Comparison of ENCODE assay signal across 8 mouse cellular contexts in the genomic region with DNA sequence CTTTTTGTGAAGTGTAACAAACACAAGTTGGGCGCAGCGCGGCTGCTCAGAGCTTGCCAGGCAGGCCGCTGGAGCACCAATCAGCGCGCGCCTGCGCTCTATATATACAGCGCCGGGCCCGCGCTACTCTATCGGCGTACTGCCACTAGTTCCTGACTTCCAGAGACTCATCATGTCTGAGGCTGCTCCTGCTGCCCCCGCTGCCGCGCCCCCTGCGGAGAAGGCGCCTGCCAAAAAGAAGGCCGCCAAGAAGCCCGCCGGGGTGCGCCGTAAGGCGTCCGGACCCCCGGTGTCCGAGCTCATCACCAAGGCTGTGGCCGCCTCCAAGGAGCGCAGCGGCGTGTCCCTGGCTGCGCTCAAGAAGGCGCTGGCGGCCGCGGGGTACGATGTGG. TPM values are rescaled to one million over a fixed set of nuclear protein-coding genes. Genes with fewer than 3 reads are reported as not detected.
A peak's percentile ranks its signal among the peaks of the same experiment; 100 is the strongest.
DNase-seq lines count a peak whose midpoint lies in the region; ATAC-seq and TF ChIP-seq lines count a peak whose summit lies in the region.

A gene (plus strand): TSS at position 132 of the 392 bp plus-strand sequence.

- ATAC-seq in lung, embryonic 15.5 days (ENCODE audit: borderline replicate concordance, extremely low read depth, low FRiP score, low TSS enrichment), result peak; percentile 95

- TF ChIP-seq CTCF in MEL (IDR thresholded peaks at IDR 0.05 in 2 of 3, conservative IDR thresholded peaks at IDR 0.05 in 1 of 3; ENCODE audit: control insufficient read depth in 1 of 3, insufficient read depth in 1 of 3, low read depth in 2 of 3, low read length in 3 of 3, poor library complexity in 1 of 3, severe bottlenecking in 1 of 3), result peak in 1 of 3 experiments; percentile 31; a peak in 2 of 6 replicates
- no peak for TF ChIP-seq CTCF in olfactory bulb, adult 2 months (IDR thresholded peaks at IDR 0.05; ENCODE audit: insufficient read depth, low read depth, low read length)

- 1% methylated on average over 38 of the region's 38 CpGs for WGBS in lung, embryonic 15.5 days
- WGBS in olfactory bulb, adult 2 months, result under 1% methylated on average over 37 of the region's 38 CpGs

- H3K9ac ChIP-seq in MEL (ENCODE audit: control insufficient read depth, low read depth, low read length, poor library complexity, severe bottlenecking), result peak within 1 kb of the TSS; percentile 94
- peak within 1 kb of the TSS; percentile 96 for H3K9ac ChIP-seq in lung, embryonic 15.5 days

- TF ChIP-seq RAD21 in MEL (IDR thresholded peaks at IDR 0.05; ENCODE audit: low read depth, low read length), result no peak

- peak within 1 kb of the TSS; percentile 99 for H3K27ac ChIP-seq in MEL (ENCODE audit: control insufficient read depth, low read depth, low read length)
- peak within 1 kb of the TSS; percentile 100 for H3K27ac ChIP-seq in lung, embryonic 15.5 days
- H3K27ac ChIP-seq in olfactory bulb, adult 2 months (ENCODE audit: insufficient read depth, low read depth, low read length), result peak within 1 kb of the TSS; percentile 91

- peak within 1 kb of the TSS; percentile 95 for H3K4me2 ChIP-seq in lung, embryonic 15.5 days

- no peaks in the 10 kb centered on the region; the same call in 1 of the 2 replicates for H3K79me2 ChIP-seq in MEL (ENCODE audit: control insufficient read depth, insufficient read depth, low read length, poor library complexity)

- peak within 1 kb of the TSS; percentile 58 to 72 for H3K4me3 ChIP-seq in MEL (ENCODE audit: control insufficient read depth in 1 of 2, insufficient read depth in 1 of 2, low read depth in 2 of 2, low read length in 2 of 2)
- H3K4me3 ChIP-seq in lung, embryonic 15.5 days, result peak within 1 kb of the TSS; percentile 64
- peak within 1 kb of the TSS; percentile 51 for H3K4me3 ChIP-seq in olfactory bulb, adult 2 months (ENCODE audit: insufficient read depth, low read depth, low read length)

- H3K27me3 ChIP-seq in MEL (ENCODE audit: control insufficient read depth in 1 of 2, insufficient read depth in 2 of 2, low read length in 2 of 2), result no peaks in the 10 kb centered on the region
- H3K27me3 ChIP-seq in lung, embryonic 15.5 days, result no peaks in the 10 kb centered on the region

- DNase-seq in MEL (ENCODE audit: low read depth, low spot score), result peak; percentile 94
- peak; percentile 69 for DNase-seq in cerebellum, adult 8-10 months
- DNase-seq in forelimb bud, embryonic 11.5 days (ENCODE audit: low read depth, low spot score), result peak; percentile 95
- peak; percentile 93 for DNase-seq in heart, postnatal 4 days
- peak; percentile 76 to 85 for DNase-seq in layer of hippocampus, adult 8-10 months (ENCODE audit: low spot score in 2 of 2)
- peak; percentile 88 to 94 for DNase-seq in thymus, adult 18-20 months

- H3K36me3 ChIP-seq in MEL (ENCODE audit: control insufficient read depth in 1 of 2, insufficient read depth in 2 of 2, low read length in 2 of 2), result peaks cover 0 to 20% of the 10 kb centered on the region in 2 experiments; a peak in 2 of 4 replicates
- H3K36me3 ChIP-seq in lung, embryonic 15.5 days, result no peaks in the 10 kb centered on the region

- H3K9me3 ChIP-seq in MEL (replicated peaks; ENCODE audit: insufficient read depth, low read length), result no peaks in the 10 kb centered on the region
- no peaks in the 10 kb centered on the region for H3K9me3 ChIP-seq in lung, embryonic 15.5 days

- H3K4me1 ChIP-seq in MEL (ENCODE audit: control insufficient read depth in 1 of 2, insufficient read depth in 2 of 2, low read length in 2 of 2), result 0 out of 4 replicates have a peak, but pooled peaks cover 3 to 6% of the 10 kb centered on the region in 2 experiments
- peaks cover 9% of the 10 kb centered on the region; the same call in 1 of the 2 replicates for H3K4me1 ChIP-seq in lung, embryonic 15.5 days
- H3K4me1 ChIP-seq in olfactory bulb, adult 2 months (ENCODE audit: control insufficient read depth, insufficient read depth, low read length), result no peaks in the 10 kb centered on the region

- TF ChIP-seq POLR2A in MEL (IDR thresholded peaks at IDR 0.05; ENCODE audit: control insufficient read depth in 1 of 2, insufficient read depth in 1 of 2, low read depth in 1 of 2, low read length in 2 of 2, poor library complexity in 1 of 2), result peak; percentile 79 to 99
- TF ChIP-seq POLR2A in olfactory bulb, adult 2 months (IDR thresholded peaks at IDR 0.05; ENCODE audit: insufficient read depth, low read depth, low read length), result peak; percentile 97

- no peak for TF ChIP-seq EP300 in MEL (IDR thresholded peaks at IDR 0.05; ENCODE audit: low read depth in 1 of 2, low read length in 2 of 2)

TF ChIP-seq in MEL, 35 proteins besides CTCF, POLR2A, EP300 and RAD21:
- no peak for TF ChIP-seq MAFK (IDR thresholded peaks at IDR 0.05; ENCODE audit: borderline replicate concordance, low read depth, low read length)
- 0 out of 2 replicates have a peak, but pooled peaks have one; percentile 95 for TF ChIP-seq POLR2AphosphoS5 (IDR thresholded peaks at IDR 0.05; ENCODE audit: borderline replicate concordance, low read depth, low read length)
- TF ChIP-seq USF2 (IDR thresholded peaks at IDR 0.05; ENCODE audit: borderline replicate concordance in 1 of 2, insufficient read depth in 1 of 2, low read depth in 1 of 2, low read length in 2 of 2), result no peak
- no peak for TF ChIP-seq TAL1 (IDR thresholded peaks at IDR 0.05; ENCODE audit: low read length)
- peak; percentile 99 for TF ChIP-seq TBP (IDR thresholded peaks at IDR 0.05; ENCODE audit: low read depth, low read length)
- no peak for TF ChIP-seq POLR2AphosphoS2 (IDR thresholded peaks at IDR 0.05; ENCODE audit: low read length)
- TF ChIP-seq SMC3 (IDR thresholded peaks at IDR 0.05; ENCODE audit: low read depth, low read length), result no peak
- TF ChIP-seq ETS1 (IDR thresholded peaks at IDR 0.05; ENCODE audit: low read depth, low read length), result no peak
- no peak for TF ChIP-seq MXI1 (IDR thresholded peaks at IDR 0.05; ENCODE audit: low read depth, low read length)
- TF ChIP-seq MAX (IDR thresholded peaks at IDR 0.05; ENCODE audit: low read length), result no peak
- no peak for TF ChIP-seq MYB (IDR thresholded peaks at IDR 0.05; ENCODE audit: low read depth, low read length)
- TF ChIP-seq ZC3H11A (IDR thresholded peaks at IDR 0.05; ENCODE audit: low read depth, low read length), result no peak
- no peak for TF ChIP-seq E2F4 (IDR thresholded peaks at IDR 0.05; ENCODE audit: borderline replicate concordance, low read depth, low read length)
- no peak for TF ChIP-seq CHD2 (IDR thresholded peaks at IDR 0.05; ENCODE audit: low read length)

RNA-seq across cellular contexts. Expression of the gene that starts here (rescaled TPM):
- total RNA-seq in MEL (2012; rRNA removed), result 348 and 479 TPM in 2 replicates
- 1 to 10 TPM in 1 of 2 experiments, not detected in 1; 3.8 TPM for polyA plus RNA-seq in MEL (2012; ENCODE audit: insufficient read depth in 1 of 2, insufficient read length in 2 of 2, low read depth in 1 of 2, low replicate concordance in 2 of 2, missing spikeins in 1 of 2)
- total RNA-seq in heart, postnatal 4 days (2021), result 100 to 1,000 TPM; 472 to 511 TPM
- total RNA-seq in layer of hippocampus, adult 8-10 months (2022), result 10 to 100 TPM; 39.1 to 69.2 (median 53.5) TPM
- polyA plus RNA-seq in lung, embryonic 15.5 days (2015; fragmentation: Nextera tagmentation; extraction: Ambion mirVana), result 36.2 and 37.0 TPM in 2 replicates
- not detected in 2 replicates for polyA plus RNA-seq in olfactory bulb, adult 2 months (2012; ENCODE audit: insufficient read depth, insufficient read length, low replicate concordance, missing spikeins)

Comparison
In these comparisons a context has a peak if more than half of its experiments do, and no peak if none do; other contexts are left out.
1. Peak in every context shown above with its lines: DNase-seq, ATAC-seq, H3K4me3 ChIP-seq and H3K27ac ChIP-seq.